Mouse (Mus musculus) thymus, postnatal 36 days (tissue): ENCODE data around the gene Lrpprc.
"Not testable (repeated sequence)": the region's sequence is repeated elsewhere in the genome, so short reads cannot be mapped to it uniquely, and the experiment has no call there.

Source experiments
- DNase-seq, 2 experiments: peaks; one replicate each; pipeline ENCODE4 v3.0.0; 2022; ENCODE audit warnings: mixed read lengths in 2 of 2

Gene Lrpprc

DNA sequence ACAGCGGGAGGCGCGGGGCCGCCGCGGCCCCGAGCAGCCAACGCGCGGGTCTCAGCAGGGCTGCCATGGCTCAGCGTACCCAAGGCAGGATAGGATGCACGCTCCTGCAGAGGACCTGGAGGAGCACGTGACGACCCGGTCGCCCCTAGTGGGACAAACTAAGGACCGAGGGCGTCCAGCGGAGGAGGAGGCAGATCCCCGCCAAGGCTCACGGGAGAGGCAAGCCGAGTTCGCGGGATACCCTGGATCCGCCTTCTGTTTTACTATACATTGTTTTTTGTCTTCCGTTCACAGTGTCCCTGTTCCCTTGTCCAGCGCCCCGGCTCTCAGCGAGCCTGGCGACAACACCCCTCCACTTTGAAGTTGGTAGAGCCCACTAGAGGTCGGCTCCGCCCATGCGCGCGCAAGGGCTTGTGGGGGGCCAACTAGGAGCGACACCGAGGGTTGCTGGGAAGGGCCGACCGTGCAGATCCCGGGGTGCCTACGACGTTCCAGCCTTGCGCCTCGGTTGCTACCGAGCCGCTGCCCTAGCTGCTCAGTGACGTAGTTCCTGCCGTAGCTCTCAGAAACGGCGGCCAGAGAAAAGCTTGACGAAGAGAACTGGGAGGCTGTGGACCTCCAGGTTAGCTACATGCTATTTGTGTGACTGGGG is at the start of gene Lrpprc:
Gene Lrpprc (minus strand): TSS at position 343 of the 652 bp plus-strand sequence.
- DNase-seq, result peak; percentile 94 to 95

GRCm38 (mm10) chr17:84837780-84838179 is 47.2 kb upstream of the Lrpprc start:
- peak; percentile 53 to 57 for DNase-seq

DNA sequence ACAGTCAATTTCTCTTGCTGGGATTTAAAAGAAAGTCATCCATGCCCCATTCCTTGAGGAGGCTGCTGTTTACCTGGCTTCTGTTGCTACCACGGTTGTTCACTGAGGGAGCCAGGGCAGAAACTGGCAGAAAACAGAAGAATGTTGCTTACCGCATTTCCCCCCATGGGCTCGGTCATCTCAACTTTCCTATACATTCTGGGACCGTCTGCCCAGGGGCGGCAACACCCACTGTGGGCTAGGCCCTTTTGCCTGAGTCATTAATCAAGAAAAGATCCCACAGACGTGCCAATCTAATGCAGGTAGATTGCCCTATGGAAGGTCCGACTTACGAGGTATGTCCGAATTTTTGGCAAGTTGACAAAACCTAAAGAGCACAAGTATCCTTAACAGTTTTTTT is 44.7 kb upstream of the Lrpprc start:
- no peak for DNase-seq

GRCm38 (mm10) chr17:84832346-84832745 is 41.8 kb upstream of the Lrpprc start:
- no peak for DNase-seq

- DNase-seq, result no peak
These were observed 37.7 kb upstream of the Lrpprc start for GRCm38 (mm10) chr17:84828301-84828700.

DNA sequence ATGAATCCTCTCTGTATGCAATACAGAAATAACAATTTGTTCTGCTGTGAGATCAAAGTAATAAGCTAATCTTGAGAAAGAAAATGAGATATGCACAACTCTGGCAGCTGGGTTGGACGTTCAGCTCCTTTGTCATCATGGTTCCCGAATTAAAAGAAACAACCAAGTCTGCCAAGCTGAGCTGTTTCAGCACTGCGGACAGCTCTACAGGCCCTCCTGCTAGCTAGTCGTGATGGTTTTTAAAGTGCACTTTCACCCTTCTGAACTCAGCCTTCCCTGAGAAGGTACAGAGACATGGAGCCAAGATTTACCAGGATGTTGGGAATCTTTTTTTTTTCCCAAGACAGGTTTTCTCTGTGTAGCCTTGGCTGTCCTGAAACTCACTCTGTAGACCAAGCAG is 30.0 kb upstream of the Lrpprc start:
- no peak for DNase-seq

GRCm38 (mm10) chr17:84818390-84818789 is 27.8 kb upstream of the Lrpprc start:
- no peak for DNase-seq

DNA sequence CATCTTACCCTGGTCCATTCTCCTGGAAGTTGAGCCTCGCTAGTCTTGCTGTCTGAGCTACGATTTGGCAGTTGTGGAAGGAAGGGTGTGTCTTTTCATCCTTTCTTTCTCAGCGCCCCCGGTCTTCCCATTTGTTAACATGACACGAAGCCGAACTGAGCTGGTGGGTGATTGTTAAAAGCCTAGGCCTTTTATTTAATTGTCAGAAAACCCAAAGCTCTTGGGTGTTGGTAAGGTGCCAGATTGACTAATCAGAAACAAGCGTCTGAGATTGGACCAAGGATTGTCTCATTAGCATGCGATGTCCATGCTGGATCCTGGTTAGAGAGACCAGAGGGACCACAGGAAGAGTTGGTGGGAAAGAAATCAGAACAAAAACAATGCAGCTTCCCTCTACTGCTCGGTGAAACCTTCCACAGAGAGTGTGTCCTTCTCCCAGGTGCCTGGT is 25.4 kb upstream of the Lrpprc start:
- no peak for DNase-seq

GRCm38 (mm10) chr17:84814905-84815304 is 24.3 kb upstream of the Lrpprc start:
- DNase-seq, result no peak

DNA sequence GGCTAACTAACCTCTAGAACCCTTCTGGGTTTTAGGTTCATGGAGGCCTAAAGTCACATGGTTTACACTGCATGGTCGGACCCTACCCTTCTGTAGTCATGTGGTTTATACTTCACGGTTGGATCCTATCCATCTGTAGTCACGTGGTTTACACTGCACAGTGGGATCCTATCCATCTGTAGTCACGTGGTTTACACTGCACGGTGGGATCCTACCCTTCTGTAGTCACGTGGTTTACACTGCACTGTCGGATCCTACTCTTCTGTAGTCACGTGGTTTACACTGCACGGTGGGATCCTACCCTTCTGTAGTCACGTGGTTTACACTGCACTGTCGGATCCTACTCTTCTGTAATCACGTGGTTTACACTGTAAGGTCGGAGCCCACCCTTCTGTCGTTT is 23.6 kb upstream of the Lrpprc start:
- not testable (repeated sequence) for DNase-seq

DNA sequence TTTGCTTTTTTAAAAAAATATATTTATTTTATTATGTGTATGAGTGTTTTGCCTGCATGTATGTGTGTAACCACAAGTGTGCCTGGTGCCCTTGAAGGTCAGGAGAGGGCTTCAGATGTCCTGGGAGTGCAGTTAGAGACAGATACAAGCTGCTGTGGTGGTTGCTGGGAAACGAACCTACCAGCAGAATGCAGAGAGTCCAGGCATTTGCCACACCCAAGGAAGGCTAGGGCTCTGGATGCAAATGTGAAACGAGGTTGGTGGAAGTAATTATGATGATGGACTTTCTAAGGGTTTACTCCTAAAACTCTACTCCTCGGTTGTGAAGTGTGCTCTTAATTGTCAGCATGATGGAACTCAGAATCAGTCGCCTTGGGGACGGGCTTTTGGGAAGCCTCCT is 1.4 kb upstream of the Lrpprc start:
- no peak for DNase-seq

DNA sequence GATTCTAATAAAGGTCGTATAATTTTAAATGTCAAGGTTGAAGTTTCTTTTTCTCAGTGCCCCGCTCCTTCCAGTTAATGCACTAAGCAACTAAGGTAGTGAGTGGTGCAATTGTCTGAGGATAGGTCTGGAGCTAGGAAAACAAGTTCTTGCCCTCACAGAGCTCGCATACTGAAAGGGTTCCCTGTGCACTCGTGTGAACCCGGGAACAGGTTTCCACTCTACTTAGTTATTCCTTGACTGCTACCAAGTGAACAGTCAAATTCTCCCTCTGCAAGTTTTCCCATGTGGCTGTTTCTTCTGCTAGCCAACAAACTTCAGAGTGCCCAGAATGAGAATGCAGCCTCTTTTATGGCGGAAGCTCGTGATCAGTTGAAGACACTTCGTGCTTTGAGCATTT is 567 bp upstream of the Lrpprc start:
- DNase-seq, result peak; percentile 9 to 12

DNA sequence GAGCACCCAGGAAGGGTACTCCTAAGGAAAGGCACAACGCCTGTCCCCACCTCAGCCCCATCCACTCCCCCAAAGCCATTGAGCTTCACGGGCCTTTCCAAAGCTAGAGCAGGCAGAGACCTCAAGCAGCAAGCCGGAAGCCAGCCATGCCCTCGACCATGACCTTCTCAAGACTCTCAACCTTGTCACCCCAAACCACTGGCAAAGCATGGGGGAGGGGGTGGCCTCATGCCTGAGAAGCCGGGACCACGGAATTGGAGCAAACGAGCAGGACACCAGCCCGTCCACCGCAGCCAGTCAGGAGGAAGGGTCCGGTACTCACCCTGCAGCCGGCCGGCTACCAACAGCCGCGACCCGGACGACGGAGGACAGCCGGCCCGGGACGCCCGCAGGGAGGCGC is 546 bp downstream of the Lrpprc start:
- DNase-seq, result no peak

DNA sequence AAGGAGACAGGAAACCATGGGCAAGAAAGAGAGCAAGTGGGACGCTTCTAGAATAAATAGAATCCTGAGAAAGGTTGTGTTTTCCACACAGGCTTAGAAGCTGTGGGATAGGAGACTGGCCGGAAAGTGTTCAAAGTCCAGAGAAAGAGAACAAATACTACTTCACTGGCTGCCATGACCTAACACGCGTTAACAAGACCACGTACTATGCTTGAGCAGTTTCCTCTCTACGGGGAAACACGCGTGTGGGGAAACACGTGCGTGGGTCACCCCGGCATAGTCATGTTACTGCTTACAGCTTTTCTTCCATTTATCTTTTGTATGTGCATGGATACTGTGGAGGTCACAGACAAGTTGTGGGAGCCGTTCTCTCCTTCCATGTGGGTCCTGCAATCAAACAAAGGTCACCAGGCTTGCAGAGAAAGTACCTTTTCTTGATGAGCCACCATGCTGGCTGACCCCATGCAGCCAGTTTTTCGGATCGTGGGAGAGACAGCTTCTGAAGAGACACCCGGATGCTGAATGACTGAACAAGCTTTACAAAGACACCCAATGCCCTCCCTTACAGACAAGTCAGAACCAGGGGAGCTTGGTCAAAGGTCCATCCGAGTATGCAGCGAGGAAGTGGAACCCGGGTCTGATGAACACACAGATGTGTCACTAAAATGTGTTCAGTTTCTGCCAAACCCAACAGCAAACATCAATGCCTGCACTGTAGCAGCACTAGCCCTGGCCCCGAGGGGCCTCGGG is 2.0 kb downstream of the Lrpprc start:
- DNase-seq, result no peak

GRCm38 (mm10) chr17:84787477-84787876 is 3.1 kb downstream of the Lrpprc start:
- DNase-seq, result no peak

DNA sequence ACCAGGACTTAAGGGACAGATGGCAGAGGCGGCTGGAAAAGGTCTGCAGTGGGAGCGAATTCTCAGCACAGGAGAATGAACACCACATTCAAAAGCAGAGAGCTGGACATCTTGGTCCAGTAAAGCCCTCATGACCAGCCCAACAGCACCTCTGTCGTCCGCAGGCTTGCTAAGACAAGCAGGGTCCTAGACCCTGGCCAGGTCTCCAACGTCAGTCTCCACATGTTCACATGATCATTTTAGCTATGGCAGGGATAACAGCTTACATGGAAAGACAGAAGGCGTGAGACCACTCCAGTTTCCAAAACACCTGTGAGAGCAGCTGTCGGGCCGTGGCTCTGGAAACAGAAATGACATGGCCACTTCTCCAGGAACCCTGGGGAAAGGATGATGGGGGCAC is 3.7 kb downstream of the Lrpprc start:
- DNase-seq, result no peak

DNA sequence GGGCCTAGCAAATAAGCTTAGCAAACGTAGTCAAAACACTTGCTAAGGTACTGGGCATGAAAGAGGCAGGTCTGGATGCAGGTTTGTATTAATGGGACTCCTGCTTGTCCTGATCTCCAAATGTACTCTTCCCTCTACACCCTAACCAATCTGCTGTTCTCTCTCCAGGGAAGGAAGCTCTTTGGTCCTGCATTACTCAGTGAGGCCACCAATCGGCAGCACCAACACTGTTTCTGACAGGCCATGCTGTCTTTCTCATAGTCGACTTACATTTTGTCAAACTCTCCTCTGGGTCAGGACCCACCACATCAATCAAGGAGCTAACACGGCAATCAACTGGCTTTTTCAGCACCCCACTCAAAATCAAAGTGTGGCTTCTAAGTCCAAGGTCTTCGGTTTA is 5.4 kb downstream of the Lrpprc start:
- DNase-seq, result no peak

DNA sequence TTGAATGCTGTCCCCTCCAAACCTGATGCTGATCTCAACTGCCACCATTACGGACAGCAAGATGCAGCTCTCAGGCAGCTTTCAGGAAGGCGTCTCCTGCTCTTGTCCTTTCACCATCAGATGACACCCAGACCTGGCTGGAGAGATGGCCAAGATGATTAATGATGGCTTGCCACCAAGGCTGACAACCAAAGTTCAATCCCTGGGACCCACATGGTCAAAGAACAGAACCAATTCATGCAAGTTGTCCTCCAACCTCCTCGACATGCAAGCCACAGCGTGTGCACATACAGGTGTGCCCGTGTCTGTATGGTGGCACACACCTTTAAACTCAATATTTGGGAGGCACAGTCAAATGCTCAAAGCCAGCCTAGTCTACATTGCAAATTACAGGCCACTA is 7.1 kb downstream of the Lrpprc start:
- no peak for DNase-seq

- no peak for DNase-seq
These were observed 10.3 kb downstream of the Lrpprc start for GRCm38 (mm10) chr17:84780321-84780720.

DNA sequence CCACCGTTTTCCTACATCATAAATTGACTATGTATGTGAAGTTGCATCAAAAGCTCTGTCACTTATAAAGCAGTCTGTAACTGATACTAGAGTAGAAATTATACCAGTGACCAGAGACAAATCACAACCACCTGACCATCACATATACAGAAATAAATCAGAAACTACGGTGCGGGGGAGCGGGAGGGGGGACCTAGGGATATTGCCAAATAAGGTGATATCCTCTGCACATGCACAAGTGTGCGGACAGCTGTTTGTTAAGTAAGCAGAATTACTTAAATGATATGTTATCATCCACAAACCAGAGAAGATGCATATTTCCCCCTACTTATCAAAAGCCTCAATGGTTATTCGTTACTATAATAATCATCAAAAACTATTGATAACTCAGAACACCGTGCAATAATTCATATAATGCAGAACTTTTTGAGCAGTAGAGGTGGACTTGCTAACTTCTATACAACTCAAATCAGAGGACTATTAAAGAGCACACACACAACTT is 12.1 kb downstream of the Lrpprc start:
- no peak for DNase-seq

DNA sequence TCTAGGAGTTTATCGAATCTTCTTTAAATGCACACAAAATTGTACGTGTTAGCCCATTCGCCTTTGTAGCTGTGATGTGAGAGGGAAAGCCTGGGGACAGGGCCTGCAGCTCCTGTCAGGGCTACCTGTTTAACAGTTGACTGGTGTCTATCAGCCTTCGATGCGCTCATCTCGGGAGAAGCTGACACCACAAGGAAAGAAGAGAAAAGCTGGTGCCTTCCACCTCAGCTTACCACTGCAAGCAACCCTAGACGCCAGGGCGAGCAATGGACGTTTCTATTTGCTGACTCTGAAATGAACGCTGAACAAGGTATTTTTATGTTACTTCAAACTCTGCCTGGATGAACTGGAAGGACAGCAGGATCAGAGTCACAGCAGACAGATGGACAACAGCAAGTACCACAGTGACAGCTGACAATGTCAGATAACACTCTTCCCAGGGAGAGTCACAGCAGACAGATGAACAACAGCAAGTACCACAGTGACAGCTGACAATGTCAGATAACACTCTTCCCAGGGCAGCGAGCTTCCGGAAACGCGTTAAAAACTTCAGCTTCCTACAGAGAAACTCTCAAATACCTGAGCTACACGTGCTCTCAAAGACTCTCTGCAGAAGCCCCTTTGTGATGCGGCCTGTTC is 14.1 kb downstream of the Lrpprc start:
- no peak for DNase-seq

GRCm38 (mm10) chr17:84775291-84775690 is 15.3 kb downstream of the Lrpprc start:
- no peak for DNase-seq

DNA sequence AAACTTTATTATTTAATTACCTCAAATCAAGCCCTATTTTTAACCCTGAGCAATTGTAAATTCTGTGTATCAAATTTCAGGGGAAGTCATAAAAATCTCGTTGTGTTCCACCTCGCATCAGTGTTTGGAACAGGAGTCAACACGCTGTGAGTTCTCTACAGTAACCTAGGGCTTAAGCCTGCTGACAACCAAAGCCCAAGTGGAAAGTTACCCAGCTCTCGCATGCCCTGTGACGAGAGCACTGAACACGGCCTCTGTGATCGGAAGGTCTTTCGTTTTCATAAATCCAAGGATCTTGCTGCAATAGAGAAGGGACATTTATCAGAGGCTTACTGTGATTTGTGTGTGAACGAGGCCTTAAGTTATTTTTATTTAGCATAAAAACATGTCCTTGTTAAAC is 18.7 kb downstream of the Lrpprc start:
- no peak for DNase-seq

- DNase-seq, result no peak
These were observed 31.6 kb downstream of the Lrpprc start for GRCm38 (mm10) chr17:84758971-84759370.
